Mouse (Mus musculus) forebrain, embryonic 14.5 days (tissue): Measurements from ENCODE around the gene Dusp28. TPM values are rescaled to one million over a fixed set of nuclear protein-coding genes. Genes with fewer than 3 reads are reported as not detected.
A peak's percentile ranks its signal among the peaks of the same experiment; 100 is the strongest.

Experiments
- ATAC-seq: fragments of 200-750 bp; cut with Nextera tagmentation; 2 replicates; pipeline ENCODE4 v1.8.0; 2017; ENCODE audit warnings: mild to moderate bottlenecking, moderate library complexity
- DNase-seq: peaks from one replicate; pipeline ENCODE4 v3.0.0-alpha.2; 2015; ENCODE audit warnings: low spot score
- H3K27ac ChIP-seq: fragments of 300-500 bp; sonication (generic); 2 replicates; pipeline ENCODE4 v1.5.1; 2014; ENCODE audit warnings: low read depth, mild to moderate bottlenecking, control low read depth, low read length, moderate library complexity
- H3K27me3 ChIP-seq: fragments of 300-500 bp; sonication (generic); replicated peaks from 2 replicates; pipeline ENCODE4 v1.6.1; 2014; ENCODE audit warnings: low read length, control low read depth, mixed read lengths; ENCODE audit not compliant: control insufficient read depth, insufficient read depth
- H3K36me3 ChIP-seq: fragments of 300-500 bp; sonication (generic); 2 replicates; pipeline ENCODE4 v1.6.1; 2014; ENCODE audit warnings: low read length, control low read depth; ENCODE audit not compliant: control insufficient read depth, insufficient read depth
- H3K4me1 ChIP-seq: fragments of 300-500 bp; sonication (generic); 2 replicates; pipeline ENCODE4 v1.6.1; 2014; ENCODE audit warnings: antibody characterized with exemption, low read length, control low read depth; ENCODE audit not compliant: control insufficient read depth, insufficient read depth
- H3K4me2 ChIP-seq: fragments of 300-500 bp; sonication (generic); 2 replicates; pipeline ENCODE4 v1.6.1; 2014; ENCODE audit warnings: mild to moderate bottlenecking, control low read depth, low read length
- H3K4me3 ChIP-seq: fragments of 300-500 bp; sonication (generic); 2 replicates; pipeline ENCODE4 v1.5.1; 2014; ENCODE audit warnings: low read depth, low read length, control low read depth
- H3K9ac ChIP-seq: fragments of 300-500 bp; sonication (generic); 2 replicates; pipeline ENCODE4 v1.6.1; 2014; ENCODE audit warnings: mild to moderate bottlenecking, low read length, control low read depth, moderate library complexity
- H3K9me3 ChIP-seq: fragments of 300-500 bp; sonication (generic); replicated peaks from 2 replicates; pipeline ENCODE4 v1.6.1; 2016; ENCODE audit warnings: low read length, control low read depth, mixed read lengths; ENCODE audit not compliant: control insufficient read depth
- WGBS: fragments of 180-500 bp; shearing (Covaris S2); extraction: QIAGEN DNeasy Blood & Tissue Kit; methylation state at CpG from one replicate; pipeline ENCODE4 v1.1.7; 2014; 5-methylcytosine and 5-hydroxymethylcytosine counted together
- polyA plus RNA-seq: library from polyadenylated mRNA; unstranded; fragments of >200 nt; fragmentation: Nextera tagmentation; extraction: Ambion mirVana; gene quantifications from 2 replicates; pipeline ENCODE4 v1.2.1, GENCODE M21; 2014

Gene Dusp28
- polyA plus RNA-seq, 1 experiment from 2014 or later: 12.7 TPM

DNA sequence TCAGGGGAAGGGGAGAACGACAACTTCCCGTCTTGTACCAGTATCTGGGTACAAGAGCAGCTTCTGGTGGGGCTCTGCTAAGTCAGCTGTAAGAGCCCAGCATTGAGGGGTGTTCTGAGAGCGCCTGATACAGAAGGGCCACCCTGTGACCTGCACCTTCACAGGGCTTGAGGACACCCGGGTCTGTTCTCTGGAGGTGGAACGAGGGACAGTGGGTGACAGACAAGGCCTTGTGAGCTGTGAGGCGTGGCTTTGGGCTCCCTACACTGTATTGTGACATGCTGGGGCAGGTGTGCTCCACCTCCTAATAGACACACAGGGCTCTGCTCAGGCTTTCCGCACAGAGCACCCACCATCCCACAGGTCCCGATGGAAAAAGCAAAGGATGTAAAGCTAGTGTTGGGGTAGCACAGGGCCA, 4.9 kb downstream of the Dusp28 start:
- H3K36me3 ChIP-seq: peaks cover 31% of the 10 kb centered on the region
- H3K4me3 ChIP-seq: peak overlapping the region; percentile 82
- H3K27me3 ChIP-seq: no peaks in the 10 kb centered on the region
- H3K9me3 ChIP-seq: no peaks in the 10 kb centered on the region
- peak overlapping the region; percentile 93 for H3K9ac ChIP-seq
- WGBS: 35% methylated on average over 8 of the region's 8 CpGs
- peak overlapping the region; percentile 97 for H3K4me2 ChIP-seq
- DNase-seq (peak; percentile 35), ATAC-seq (no peak)
- peak overlapping the region; percentile 93; the same call in 1 of the 2 replicates for H3K27ac ChIP-seq
- H3K4me1 ChIP-seq: peaks cover 24% of the 10 kb centered on the region

DNA sequence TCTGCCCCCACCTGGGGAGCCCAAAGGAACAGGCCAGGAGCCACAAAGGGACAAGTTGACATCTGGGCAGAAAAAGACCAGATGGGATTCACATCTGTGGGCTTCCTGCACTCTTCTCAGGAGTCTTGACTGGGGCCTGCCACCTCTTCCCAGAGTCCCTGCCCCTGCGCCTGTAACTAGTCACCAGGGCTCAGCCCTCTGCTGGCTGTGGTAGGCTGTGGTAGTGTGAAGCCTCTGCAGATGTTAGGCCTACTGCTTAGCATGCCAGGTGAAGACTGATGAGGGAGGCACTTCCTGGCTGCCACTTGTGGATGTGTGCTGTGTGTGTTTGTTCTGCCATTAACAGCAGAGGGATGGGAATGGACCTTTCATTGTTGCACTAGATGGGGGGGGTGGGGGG, 5.5 kb downstream of the Dusp28 start:
- no peaks in the 10 kb centered on the region for H3K9me3 ChIP-seq
- WGBS: 39% methylated on average over 1 of the region's 1 CpGs
- peak overlapping the region; percentile 97 for H3K4me2 ChIP-seq
- peak; percentile 29 for DNase-seq
- H3K36me3 ChIP-seq: peaks cover 37% of the 10 kb centered on the region
- no peak overlapping the region for H3K27ac ChIP-seq
- H3K4me1 ChIP-seq: peaks cover 24% of the 10 kb centered on the region
- no peak for ATAC-seq
- peak overlapping the region; percentile 82 for H3K4me3 ChIP-seq
- H3K9ac ChIP-seq: peak overlapping the region; percentile 93
- no peaks in the 10 kb centered on the region for H3K27me3 ChIP-seq

DNA sequence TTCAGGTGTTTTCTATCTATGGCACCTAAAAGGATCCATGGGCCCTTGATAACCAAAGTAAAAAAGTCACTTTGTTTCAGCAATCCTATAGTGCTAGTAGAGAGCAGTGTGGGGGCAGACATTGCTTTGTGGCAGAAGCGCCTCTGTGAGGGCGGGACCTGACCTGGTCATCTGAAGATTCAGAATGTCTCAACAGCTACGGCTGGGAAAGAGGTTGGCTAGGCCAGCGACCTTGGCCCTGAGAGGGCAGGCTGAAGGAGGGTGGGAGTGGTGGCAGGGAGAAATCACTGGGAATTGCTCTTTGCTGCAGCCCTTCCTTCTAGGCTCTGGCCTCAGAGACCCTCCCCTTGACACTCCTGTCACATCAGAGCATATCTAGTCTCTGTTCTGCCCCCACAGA, 7.5 kb downstream of the Dusp28 start:
- Histone ChIP-seq H3K27me3 (no peaks in the 10 kb centered on the region), H3K9ac (no peak overlapping the region), H3K4me2 (no peak overlapping the region), H3K36me3 (peaks cover 56% of the 10 kb centered on the region), H3K4me3 (no peak overlapping the region), H3K9me3 (no peaks in the 10 kb centered on the region), H3K27ac (no peak overlapping the region), H3K4me1 (peaks cover 18% of the 10 kb centered on the region)
- no peak for ATAC-seq
- 83% methylated on average over 4 of the region's 4 CpGs for WGBS
- no peak for DNase-seq

DNA sequence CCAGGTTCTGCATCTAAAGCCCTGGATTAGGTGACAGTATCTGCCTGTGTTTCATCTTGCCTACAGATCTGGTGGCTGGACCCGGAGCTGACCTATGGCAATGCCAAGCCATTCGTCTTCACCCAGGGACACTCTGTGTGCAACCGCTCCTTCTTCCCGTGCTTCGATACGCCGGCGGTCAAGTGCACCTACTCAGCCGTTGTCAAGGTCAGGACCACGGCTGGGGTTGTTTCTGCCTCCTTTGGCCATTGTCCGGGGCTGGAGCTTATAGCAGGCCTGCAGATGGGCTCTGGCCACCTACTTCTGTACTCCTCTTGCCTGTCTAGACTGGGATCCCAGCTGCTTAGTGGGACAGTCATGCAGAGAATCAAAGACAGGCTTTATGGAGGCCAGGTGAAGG, 8.2 kb downstream of the Dusp28 start:
- H3K36me3 ChIP-seq: peaks cover 64% of the 10 kb centered on the region
- H3K9me3 ChIP-seq: no peaks in the 10 kb centered on the region
- peaks cover 13% of the 10 kb centered on the region for H3K4me1 ChIP-seq
- no peak overlapping the region for H3K4me2 ChIP-seq
- no peaks in the 10 kb centered on the region for H3K27me3 ChIP-seq
- 95% methylated on average over 11 of the region's 11 CpGs for WGBS
- no peak for DNase-seq
- no peak overlapping the region for H3K27ac ChIP-seq
- no peak overlapping the region for H3K4me3 ChIP-seq
- no peak overlapping the region for H3K9ac ChIP-seq
- no peak for ATAC-seq

DNA sequence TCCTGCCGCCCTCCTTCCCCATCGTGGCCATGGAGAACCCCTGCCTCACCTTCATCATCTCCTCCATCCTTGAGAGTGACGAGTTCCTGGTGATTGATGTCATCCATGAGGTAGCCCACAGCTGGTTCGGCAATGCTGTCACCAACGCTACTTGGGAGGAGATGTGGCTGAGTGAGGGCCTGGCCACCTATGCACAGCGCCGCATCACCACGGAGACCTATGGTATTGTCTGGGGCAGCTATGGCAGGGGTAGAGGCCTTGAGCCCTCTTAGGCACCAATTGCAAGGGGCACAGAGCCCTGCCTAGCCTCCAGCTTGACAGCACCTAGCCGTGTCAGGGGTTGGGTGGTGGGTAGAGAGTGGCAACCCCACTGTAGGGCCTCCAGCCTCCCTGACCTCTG, 9.9 kb downstream of the Dusp28 start:
- Histone ChIP-seq H3K4me3 (no peak overlapping the region), H3K4me2 (no peak overlapping the region), H3K27me3 (no peaks in the 10 kb centered on the region), H3K4me1 (peaks cover 11% of the 10 kb centered on the region), H3K36me3 (peaks cover 76% of the 10 kb centered on the region), H3K27ac (no peak overlapping the region), H3K9ac (no peak overlapping the region), H3K9me3 (no peaks in the 10 kb centered on the region)
- 93% methylated on average over 9 of the region's 9 CpGs for WGBS
- no peak for DNase-seq
- ATAC-seq: no peak

DNA sequence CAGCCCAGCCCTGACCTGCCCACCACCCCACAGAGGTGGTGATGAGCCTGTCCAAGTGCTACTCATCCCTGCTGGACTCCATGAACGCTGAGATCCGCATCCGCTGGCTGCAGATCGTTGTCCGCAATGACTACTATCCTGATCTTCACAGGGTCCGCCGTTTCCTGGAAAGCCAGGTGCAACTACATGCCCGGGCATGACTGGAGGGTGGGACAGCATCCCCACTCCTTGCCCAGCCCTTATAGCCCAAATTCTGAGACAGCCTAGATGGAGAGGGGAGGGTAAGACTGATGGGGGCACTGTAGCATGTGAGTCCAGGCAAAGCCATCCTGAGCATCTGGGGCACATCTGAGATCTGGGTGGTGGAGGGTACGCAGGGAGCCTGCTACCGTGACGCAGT, 12.4 kb downstream of the Dusp28 start:
- no peaks in the 10 kb centered on the region for H3K27me3 ChIP-seq
- no peaks in the 10 kb centered on the region for H3K9me3 ChIP-seq
- 97% methylated on average over 11 of the region's 11 CpGs for WGBS
- H3K4me3 ChIP-seq: no peak overlapping the region
- no peak overlapping the region for H3K4me2 ChIP-seq
- peaks cover 71% of the 10 kb centered on the region for H3K36me3 ChIP-seq
- no peak for DNase-seq
- no peak for ATAC-seq
- no peak overlapping the region for H3K9ac ChIP-seq
- no peaks in the 10 kb centered on the region for H3K4me1 ChIP-seq
- 0 out of 2 replicates have a peak overlapping the region, but pooled peaks have one; percentile 9 for H3K27ac ChIP-seq

DNA sequence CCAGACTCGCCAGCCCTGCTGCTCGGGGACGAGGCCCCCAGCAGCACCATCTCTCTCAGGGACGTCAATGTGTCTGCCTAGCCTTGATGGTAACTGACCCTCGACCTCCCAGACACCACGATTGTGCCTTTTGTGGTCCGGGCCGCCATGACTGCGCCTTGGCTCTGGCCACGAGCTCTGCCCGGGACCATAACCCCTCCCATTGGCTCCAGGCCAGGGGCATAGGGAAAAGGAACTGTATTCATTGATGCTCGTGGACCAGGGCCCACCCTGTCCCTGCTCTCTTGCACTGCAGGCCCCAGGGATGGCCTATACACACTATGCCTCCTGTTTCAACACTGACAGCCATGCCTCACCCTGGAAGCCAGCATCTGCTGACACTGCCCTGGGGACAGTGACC, 13.0 kb downstream of the Dusp28 start:
- Histone ChIP-seq H3K36me3 (peaks cover 65% of the 10 kb centered on the region), H3K27me3 (no peaks in the 10 kb centered on the region), H3K9ac (no peak overlapping the region), H3K4me3 (no peak overlapping the region), H3K27ac (no peak overlapping the region), H3K9me3 (no peaks in the 10 kb centered on the region), H3K4me2 (no peak overlapping the region), H3K4me1 (no peaks in the 10 kb centered on the region)
- DNase-seq (no peak), ATAC-seq (no peak)
- 74% methylated on average over 12 of the region's 12 CpGs for WGBS

DNA sequence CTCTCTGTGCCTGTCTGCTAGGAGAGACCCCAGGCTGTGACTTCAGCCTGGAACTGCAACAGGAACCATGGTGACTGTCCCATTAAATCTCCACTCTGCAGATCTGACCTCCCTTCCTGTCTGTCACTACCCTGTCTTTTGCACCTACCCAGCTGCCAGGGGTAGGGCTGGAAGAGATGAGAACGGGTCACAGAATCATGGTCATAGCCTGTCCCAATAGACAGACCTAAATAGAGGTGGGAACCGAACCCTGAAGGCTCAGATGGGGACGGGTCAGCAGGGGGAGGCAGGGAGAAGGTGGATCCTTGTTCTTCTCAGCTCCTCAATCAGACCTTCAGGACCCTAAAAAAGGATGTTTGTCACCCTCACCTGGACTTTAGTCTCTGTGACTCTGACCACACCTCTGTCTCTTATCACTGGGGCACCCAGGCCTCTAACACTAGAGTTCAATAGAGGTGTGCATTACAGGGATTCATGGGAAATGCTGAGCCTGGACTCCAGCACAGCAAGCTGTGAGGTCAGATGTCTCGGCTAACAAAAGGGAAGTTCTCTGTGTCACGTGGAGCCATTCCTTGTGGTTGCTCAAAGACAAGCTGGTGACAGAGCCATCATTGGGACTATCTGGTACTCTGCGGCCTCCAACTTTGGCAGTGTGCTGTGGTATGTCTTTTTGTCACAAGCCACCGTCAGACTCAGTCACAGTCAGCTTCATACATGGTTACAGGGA, 13.9 kb downstream of the Dusp28 start:
- Histone ChIP-seq H3K9me3 (no peaks in the 10 kb centered on the region), H3K36me3 (peaks cover 56% of the 10 kb centered on the region), H3K27me3 (no peaks in the 10 kb centered on the region), H3K4me2 (no peak overlapping the region), H3K27ac (no peak overlapping the region), H3K4me1 (no peaks in the 10 kb centered on the region), H3K9ac (no peak overlapping the region), H3K4me3 (no peak overlapping the region)
- no peak for DNase-seq
- ATAC-seq: no peak
- WGBS: 89% methylated on average over 7 of the region's 7 CpGs

DNA sequence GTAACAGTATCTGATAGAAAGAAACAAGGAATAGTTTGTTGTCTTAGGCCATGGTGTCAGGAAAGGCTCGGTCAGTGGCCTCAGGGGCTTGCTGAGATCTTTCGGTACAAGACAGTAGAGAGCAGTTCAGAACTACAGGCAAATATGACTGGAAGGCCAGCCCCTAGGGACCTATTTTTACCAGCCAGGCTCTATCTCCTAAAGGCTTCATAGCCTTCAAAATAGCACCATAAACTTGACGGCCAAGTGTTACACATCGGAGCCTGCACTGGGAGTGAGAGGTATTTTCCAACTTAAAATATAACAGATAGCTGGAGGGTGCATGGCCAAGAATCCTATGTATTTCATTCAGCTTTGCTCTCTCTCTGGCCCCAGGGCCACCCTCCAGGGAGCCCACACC, 14.7 kb downstream of the Dusp28 start:
- ATAC-seq: no peak
- Histone ChIP-seq H3K4me3 (no peak overlapping the region), H3K27me3 (no peaks in the 10 kb centered on the region), H3K9ac (no peak overlapping the region), H3K9me3 (no peaks in the 10 kb centered on the region), H3K36me3 (peaks cover 48% of the 10 kb centered on the region), H3K4me1 (no peaks in the 10 kb centered on the region), H3K4me2 (no peak overlapping the region), H3K27ac (no peak overlapping the region)
- DNase-seq: no peak
- WGBS: 96% methylated on average over 4 of the region's 4 CpGs
